In the genomic region with DNA sequence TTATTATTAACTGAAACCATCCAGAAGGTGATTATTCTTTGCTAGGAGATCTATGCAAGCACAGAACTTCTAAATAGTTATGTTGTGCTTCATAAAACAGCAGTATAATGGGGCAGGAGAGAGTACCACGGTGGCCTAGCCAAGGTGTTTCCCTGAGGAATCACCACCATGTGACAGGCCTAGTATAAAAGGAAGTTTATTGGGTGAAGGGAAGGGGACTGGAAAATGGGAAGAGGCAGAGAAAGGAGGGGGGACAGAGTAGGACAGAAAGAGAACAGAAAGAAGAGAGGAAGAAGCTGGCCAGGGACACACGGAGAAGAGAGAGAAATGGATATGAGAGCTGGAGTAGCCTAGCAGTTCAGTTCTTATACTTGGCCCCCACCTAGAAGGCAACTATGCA, we compare ENCODE assay signal across 12 mouse cellular contexts. TPM values are rescaled to one million over a fixed set of nuclear protein-coding genes. Genes with fewer than 3 reads are reported as not detected.
A peak's percentile ranks its signal among the peaks of the same experiment; 100 is the strongest.
DNase-seq lines count a peak whose midpoint lies in the region; ATAC-seq and TF ChIP-seq lines count a peak whose summit lies in the region.
"Had no signal": no experiment of that assay in that cellular context is flagged by ENCODE, and none has a peak within 500 bp of the region (broad histone marks: within the 10 kb centered on the region; RNA-seq: fewer than 3 reads in every experiment).

No protein-coding gene starts in this region.

- 49% methylated on average over 2 of the region's 2 CpGs for whole genome bisulfite sequencing in forebrain, embryonic 12.5 days
- 51% methylated on average over 2 of the region's 2 CpGs for WGBS in forebrain, postnatal 0 days
- 45% methylated on average over 2 of the region's 2 CpGs for WGBS in midbrain, embryonic 11.5 days
- WGBS in midbrain, postnatal 0 days: 44% methylated on average over 2 of the region's 2 CpGs
- WGBS in hindbrain, postnatal 0 days: 45% methylated on average over 2 of the region's 2 CpGs
- 44% methylated on average over 2 of the region's 2 CpGs for WGBS in stomach, embryonic 16.5 days

- no peaks in the 10 kb centered on the region for H3K36me3 ChIP-seq in forebrain, embryonic 12.5 days (replicated peaks)
- no peaks in the 10 kb centered on the region for H3K36me3 ChIP-seq in forebrain, postnatal 0 days (ENCODE audit: insufficient read depth)
- no peaks in the 10 kb centered on the region for H3K36me3 ChIP-seq in midbrain, embryonic 11.5 days (ENCODE audit: control insufficient read depth, insufficient read depth, low read length)
- no peaks in the 10 kb centered on the region for H3K36me3 ChIP-seq in midbrain, postnatal 0 days (ENCODE audit: insufficient read depth, low read length)
- no peaks in the 10 kb centered on the region for H3K36me3 ChIP-seq in hindbrain, postnatal 0 days (ENCODE audit: insufficient read depth, low read length)
- no peaks in the 10 kb centered on the region for H3K36me3 ChIP-seq in stomach, embryonic 16.5 days (ENCODE audit: control insufficient read depth, insufficient read depth, low read length)
- H3K36me3 ChIP-seq: limb, embryonic 12.5 days had no signal

- peaks cover 42% of the 10 kb centered on the region for H3K9me3 ChIP-seq in forebrain, embryonic 12.5 days
- H3K9me3 ChIP-seq in forebrain, postnatal 0 days (ENCODE audit: low read length): peaks cover 39% of the 10 kb centered on the region
- H3K9me3 ChIP-seq in midbrain, embryonic 11.5 days (ENCODE audit: control insufficient read depth, low read length): peaks cover 34% of the 10 kb centered on the region
- peaks cover 51% of the 10 kb centered on the region for H3K9me3 ChIP-seq in midbrain, postnatal 0 days (ENCODE audit: low read length)
- peaks cover 48% of the 10 kb centered on the region for H3K9me3 ChIP-seq in hindbrain, postnatal 0 days (ENCODE audit: low read length)
- peaks cover 21% of the 10 kb centered on the region for H3K9me3 ChIP-seq in stomach, embryonic 16.5 days (replicated peaks; ENCODE audit: control insufficient read depth, low read length)

- no peaks in the 10 kb centered on the region for H3K27me3 ChIP-seq in forebrain, embryonic 12.5 days
- no peaks in the 10 kb centered on the region for H3K27me3 ChIP-seq in forebrain, postnatal 0 days (ENCODE audit: insufficient read depth, low read length)
- H3K27me3 ChIP-seq in midbrain, embryonic 11.5 days (ENCODE audit: control insufficient read depth, insufficient read depth, low read length): no peaks in the 10 kb centered on the region
- H3K27me3 ChIP-seq in midbrain, postnatal 0 days (ENCODE audit: insufficient read depth, low read length): no peaks in the 10 kb centered on the region
- no peaks in the 10 kb centered on the region for H3K27me3 ChIP-seq in hindbrain, postnatal 0 days (ENCODE audit: insufficient read depth, low read length)
- no peaks in the 10 kb centered on the region for H3K27me3 ChIP-seq in stomach, embryonic 16.5 days (ENCODE audit: control insufficient read depth, insufficient read depth, low read length)
- H3K27me3 ChIP-seq: limb, embryonic 12.5 days had no signal

- no peak for TF ChIP-seq CTCF in forebrain, postnatal 0 days (IDR thresholded peaks at IDR 0.05; ENCODE audit: low read depth)
- TF ChIP-seq CTCF in midbrain, postnatal 0 days (IDR thresholded peaks at IDR 0.05): no peak
- no peak for TF ChIP-seq CTCF in hindbrain, postnatal 0 days (IDR thresholded peaks at IDR 0.05; ENCODE audit: low read depth)

- no peak overlapping the region for H3K27ac ChIP-seq in forebrain, embryonic 12.5 days
- no peak overlapping the region for H3K27ac ChIP-seq in forebrain, postnatal 0 days (ENCODE audit: low read depth, low read length)
- no peak overlapping the region for H3K27ac ChIP-seq in midbrain, embryonic 11.5 days (ENCODE audit: low read depth, low read length)
- H3K27ac ChIP-seq in midbrain, postnatal 0 days (ENCODE audit: low read depth, low read length): no peak overlapping the region
- no peak overlapping the region for H3K27ac ChIP-seq in hindbrain, postnatal 0 days
- no peak overlapping the region for H3K27ac ChIP-seq in stomach, embryonic 16.5 days (ENCODE audit: low read length)
- H3K27ac ChIP-seq: limb, embryonic 12.5 days had no signal

- intact Hi-C loops in left cerebral cortex, postnatal 36 days (cut with DNase I): no loop called here

- H3K4me2 ChIP-seq in forebrain, embryonic 12.5 days: no peak overlapping the region
- H3K4me2 ChIP-seq in forebrain, postnatal 0 days (ENCODE audit: low read depth): no peak overlapping the region
- no peak overlapping the region for H3K4me2 ChIP-seq in midbrain, embryonic 11.5 days
- no peak overlapping the region for H3K4me2 ChIP-seq in midbrain, postnatal 0 days (ENCODE audit: low read depth, low read length, poor library complexity, severe bottlenecking)
- no peak overlapping the region for H3K4me2 ChIP-seq in hindbrain, postnatal 0 days (ENCODE audit: low read depth, low read length)
- H3K4me2 ChIP-seq in stomach, embryonic 16.5 days (ENCODE audit: low read depth, low read length): no peak overlapping the region
- H3K4me2 ChIP-seq: limb, embryonic 12.5 days had no signal

- no peak overlapping the region for H3K4me3 ChIP-seq in forebrain, embryonic 12.5 days (replicated peaks)
- H3K4me3 ChIP-seq in forebrain, postnatal 0 days (ENCODE audit: low read depth, low read length): no peak overlapping the region
- no peak overlapping the region for H3K4me3 ChIP-seq in midbrain, embryonic 11.5 days (ENCODE audit: low read depth, low read length)
- H3K4me3 ChIP-seq in midbrain, postnatal 0 days (ENCODE audit: low read depth, low read length): no peak overlapping the region
- H3K4me3 ChIP-seq in hindbrain, postnatal 0 days (ENCODE audit: low read length): no peak overlapping the region
- H3K4me3 ChIP-seq in stomach, embryonic 16.5 days (replicated peaks; ENCODE audit: low read length): no peak overlapping the region
- H3K4me3 ChIP-seq: limb, embryonic 12.5 days had no signal

- no peaks in the 10 kb centered on the region for H3K4me1 ChIP-seq in forebrain, embryonic 12.5 days
- no peaks in the 10 kb centered on the region for H3K4me1 ChIP-seq in forebrain, postnatal 0 days (ENCODE audit: insufficient read depth)
- H3K4me1 ChIP-seq in midbrain, embryonic 11.5 days (ENCODE audit: control insufficient read depth, insufficient read depth, low read length): no peaks in the 10 kb centered on the region
- H3K4me1 ChIP-seq in midbrain, postnatal 0 days (ENCODE audit: insufficient read depth, low read length): no peaks in the 10 kb centered on the region
- no peaks in the 10 kb centered on the region for H3K4me1 ChIP-seq in hindbrain, postnatal 0 days (ENCODE audit: insufficient read depth, low read length)
- H3K4me1 ChIP-seq in stomach, embryonic 16.5 days (ENCODE audit: control insufficient read depth, insufficient read depth, low read length): no peaks in the 10 kb centered on the region
- H3K4me1 ChIP-seq: limb, embryonic 12.5 days had no signal

- peak; percentile 24; the same call in 1 of the 2 replicates for ATAC-seq in forebrain, embryonic 12.5 days (ENCODE audit: low FRiP score)
- ATAC-seq in forebrain, postnatal 0 days: no peak
- ATAC-seq in midbrain, embryonic 11.5 days (ENCODE audit: low FRiP score): peak; percentile 26
- ATAC-seq in midbrain, postnatal 0 days (ENCODE audit: low FRiP score): no peak
- ATAC-seq in hindbrain, postnatal 0 days: peak; percentile 46; the same call in 1 of the 2 replicates
- peak; percentile 12; the same call in 1 of the 2 replicates for ATAC-seq in stomach, embryonic 16.5 days (ENCODE audit: insufficient read depth, low FRiP score)

- H3K9ac ChIP-seq in forebrain, embryonic 12.5 days: no peak overlapping the region
- H3K9ac ChIP-seq in forebrain, postnatal 0 days: no peak overlapping the region
- no peak overlapping the region for H3K9ac ChIP-seq in midbrain, embryonic 11.5 days (ENCODE audit: low read length)
- H3K9ac ChIP-seq in midbrain, postnatal 0 days (replicated peaks; ENCODE audit: low read length, poor library complexity, severe bottlenecking): no peak overlapping the region
- no peak overlapping the region for H3K9ac ChIP-seq in hindbrain, postnatal 0 days (replicated peaks; ENCODE audit: low read length)
- no peak overlapping the region for H3K9ac ChIP-seq in stomach, embryonic 16.5 days (ENCODE audit: low read length)
- H3K9ac ChIP-seq: limb, embryonic 12.5 days had no signal

- no peak for DNase-seq in forebrain, postnatal 0 days
- peak; percentile 83 for DNase-seq in midbrain, embryonic 11.5 days (ENCODE audit: low spot score, missing footprints)
- no peak for DNase-seq in midbrain, postnatal 0 days (ENCODE audit: low spot score)
- DNase-seq in hindbrain, postnatal 0 days (ENCODE audit: low spot score): no peak
- DNase-seq in left cerebral cortex, postnatal 36 days (ENCODE audit: low spot score in 2 of 2): no peak
- no peak for DNase-seq in cerebellum, postnatal 14 days
- DNase-seq: cerebellum, postnatal 25 days; heart, postnatal 14 days; retina, postnatal 1 day had no signal

RNA-seq across cellular contexts. Expression of a gene that starts 58.3 kb away (rescaled TPM):
- polyA plus RNA-seq in forebrain, embryonic 12.5 days (2016; fragmentation: Nextera tagmentation; extraction: Ambion mirVana): 4.5 and 5.5 TPM in 2 replicates
- total RNA-seq in forebrain, postnatal 0 days (2014; rRNA removed): 3.1 and 6.4 TPM in 2 replicates
- polyA plus RNA-seq in forebrain, postnatal 0 days (2015; fragmentation: Nextera tagmentation; extraction: Ambion mirVana): 1.4 and 2.2 TPM in 2 replicates
- 6.2 and 7.8 TPM in 2 replicates for polyA plus RNA-seq in midbrain, embryonic 11.5 days (2014; fragmentation: Nextera tagmentation; extraction: Ambion mirVana)
- 3.3 and 8.1 TPM in 2 replicates for total RNA-seq in midbrain, postnatal 0 days (2014; rRNA removed)
- 3.7 and 4.1 TPM in 2 replicates for polyA plus RNA-seq in midbrain, postnatal 0 days (2015; fragmentation: Nextera tagmentation; extraction: Ambion mirVana)
- total RNA-seq in hindbrain, postnatal 0 days (2014; rRNA removed): 1.2 and 3.3 TPM in 2 replicates
- 4.1 and 4.6 TPM in 2 replicates for polyA plus RNA-seq in hindbrain, postnatal 0 days (2015; fragmentation: Nextera tagmentation; extraction: Ambion mirVana)
- 3.9 and 4.8 TPM in 2 replicates for polyA plus RNA-seq in stomach, embryonic 16.5 days (2015; fragmentation: Nextera tagmentation; extraction: Ambion mirVana)
- total RNA-seq in left cerebral cortex, postnatal 36 days (2021): 1 to 10 TPM; 3.3 to 4.1 TPM

Comparison
In these comparisons a context has a peak if more than half of its experiments do, and no peak if none do; other contexts are left out.
1. ATAC-seq: peak in forebrain, embryonic 12.5 days (single experiment), midbrain, embryonic 11.5 days (single experiment), hindbrain, postnatal 0 days (single experiment) and stomach, embryonic 16.5 days (single experiment); none in forebrain, postnatal 0 days (single experiment) and midbrain, postnatal 0 days (single experiment).